Mouse (Mus musculus): ENCODE data around the gene C530025M09Rik. TPM values are rescaled to one million over a fixed set of nuclear protein-coding genes. Genes with fewer than 3 reads are reported as not detected.

C530025M09Rik gene
- polyA plus RNA-seq, 2 experiments from 2014 or later, result not detected

GRCm38 (mm10) chr2:149798613-149799012 lies 32.4 kb downstream of the C530025M09Rik start:
- ATAC-seq, result no peak

Other genes with a start within 250 kb of the C530025M09Rik start
- under 1 TPM in 1 of 2 experiments, not detected in 1; 0.32 TPM for gene Syndig1, start 2.0 kb downstream of the C530025M09Rik start, polyA plus RNA-seq (2017; shearing (Covaris generic))